Mouse (Mus musculus): Measurements from ENCODE around the gene Hoxa1. TPM values are rescaled to one million over a fixed set of nuclear protein-coding genes. Genes with fewer than 3 reads are reported as not detected.

The Hoxa1 gene
- polyA plus RNA-seq, 1 experiment: 2.4 TPM

DNA sequence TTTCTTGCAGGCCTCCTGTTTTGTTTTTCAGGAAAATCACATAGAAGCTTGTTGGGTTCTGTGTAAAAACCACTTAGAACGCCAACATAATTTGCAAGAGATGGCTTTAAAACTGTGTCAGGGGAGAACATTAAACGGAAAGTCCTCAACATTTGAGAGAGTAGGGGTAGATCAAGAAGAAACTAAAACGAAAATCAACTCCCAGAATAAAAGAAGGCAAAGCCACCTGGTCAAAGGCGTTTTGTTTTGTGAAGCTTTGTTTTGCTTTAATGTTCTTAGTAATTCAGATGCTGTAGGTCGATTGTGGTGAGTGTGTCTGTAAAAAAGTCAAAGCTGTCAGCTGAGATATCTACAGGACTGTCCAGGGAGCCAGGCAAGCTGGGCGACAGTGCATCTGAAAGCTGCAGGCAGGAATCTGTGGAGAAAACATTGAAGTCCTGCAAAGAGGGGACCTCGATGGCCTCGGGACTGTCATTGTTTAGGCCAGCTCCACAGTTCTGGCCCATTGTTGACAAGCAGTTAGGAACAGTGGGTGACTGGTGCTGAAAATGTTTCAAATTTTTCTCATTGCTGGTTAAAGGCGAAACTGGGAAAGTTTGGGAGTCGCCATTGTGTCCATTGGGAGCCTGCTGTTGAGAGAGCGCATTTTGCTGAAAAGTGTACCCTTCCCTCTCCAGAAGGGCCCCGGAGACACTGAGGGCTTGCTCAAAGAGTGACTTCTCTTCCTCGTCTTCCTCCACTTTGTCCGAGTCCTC is 4.7 kb upstream of the Hoxa1 start:
- H3K4me1 ChIP-seq (ENCODE audit: control insufficient read depth, insufficient read depth, low read length): 0 out of 2 replicates have a peak, but pooled peaks cover 2% of the 10 kb centered on the region
- peak overlapping the region; percentile 47 for H3K4me3 ChIP-seq (ENCODE audit: insufficient read depth, low read length)
- TF ChIP-seq CTCF (IDR thresholded peaks at IDR 0.05; ENCODE audit: borderline replicate concordance, insufficient read depth, low read length) (no peak), POLR2A (IDR thresholded peaks at IDR 0.05; ENCODE audit: low read depth, low read length) (no peak)
- peak overlapping the region; percentile 79 for H3K27ac ChIP-seq (ENCODE audit: insufficient read depth, low read length)

DNA sequence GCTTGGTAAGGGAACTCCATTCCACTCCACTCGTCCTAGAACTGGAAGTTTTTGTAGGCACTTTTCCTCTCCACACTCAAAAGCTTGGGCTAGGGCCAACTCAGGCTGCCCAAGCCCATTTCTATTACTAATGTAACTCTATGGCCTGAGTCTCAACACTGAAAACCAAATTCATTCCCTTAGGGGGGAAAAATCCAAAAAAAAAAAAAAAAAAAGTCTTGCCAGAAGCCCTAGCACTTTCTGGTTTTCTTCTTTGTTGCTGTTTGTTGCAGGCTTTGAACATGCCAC is 3.9 kb upstream of the Hoxa1 start:
- Histone ChIP-seq H3K4me1 (ENCODE audit: control insufficient read depth, insufficient read depth, low read length) (0 out of 2 replicates have a peak, but pooled peaks cover 2% of the 10 kb centered on the region), H3K4me3 (ENCODE audit: insufficient read depth, low read length) (no peak overlapping the region), H3K27ac (ENCODE audit: insufficient read depth, low read length) (no peak overlapping the region)
- TF ChIP-seq POLR2A (IDR thresholded peaks at IDR 0.05; ENCODE audit: low read depth, low read length): no peak
- TF ChIP-seq CTCF (IDR thresholded peaks at IDR 0.05; ENCODE audit: borderline replicate concordance, insufficient read depth, low read length): no peak

DNA sequence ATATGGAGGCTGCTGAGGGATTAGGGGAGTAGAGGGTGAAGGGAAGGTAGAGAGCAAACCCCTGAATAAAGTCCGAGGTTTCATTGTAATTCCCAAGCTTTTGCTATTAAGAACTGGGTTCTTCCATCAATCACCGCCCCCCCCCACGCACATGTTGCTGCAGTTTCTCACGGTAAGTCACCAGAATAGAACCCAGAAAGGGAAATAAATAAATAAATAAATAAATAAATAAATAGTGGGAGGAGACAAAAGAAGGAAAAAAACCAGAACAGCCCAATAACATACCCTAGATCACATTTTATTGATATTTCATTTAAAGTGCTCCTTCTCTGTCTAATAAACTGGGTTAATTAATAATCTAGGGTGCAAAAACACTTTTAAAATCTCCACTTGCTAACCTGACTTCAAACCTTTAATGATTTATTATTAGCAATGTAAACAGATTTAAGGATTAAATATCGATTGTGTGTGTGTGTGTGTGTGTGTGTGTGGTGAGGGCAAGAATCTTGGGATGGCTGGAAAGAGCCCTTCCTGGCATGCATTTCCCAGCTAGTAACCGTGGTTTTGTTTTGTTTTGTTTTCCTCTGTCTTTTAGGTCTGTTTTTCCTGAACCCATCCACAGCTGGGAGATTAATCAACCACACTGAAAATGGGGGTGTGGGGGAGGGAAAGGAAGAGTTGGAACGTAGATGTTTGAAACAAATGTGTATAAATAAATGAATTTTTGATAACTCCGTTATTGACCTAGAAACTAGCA is 3.4 kb upstream of the Hoxa1 start:
- Histone ChIP-seq H3K27ac (ENCODE audit: insufficient read depth, low read length) (peak overlapping the region; percentile 76), H3K4me1 (ENCODE audit: control insufficient read depth, insufficient read depth, low read length) (0 out of 2 replicates have a peak, but pooled peaks cover 2% of the 10 kb centered on the region), H3K4me3 (ENCODE audit: insufficient read depth, low read length) (peak overlapping the region; percentile 23)
- TF ChIP-seq POLR2A (IDR thresholded peaks at IDR 0.05; ENCODE audit: low read depth, low read length) (no peak), CTCF (IDR thresholded peaks at IDR 0.05; ENCODE audit: borderline replicate concordance, insufficient read depth, low read length) (no peak)

DNA sequence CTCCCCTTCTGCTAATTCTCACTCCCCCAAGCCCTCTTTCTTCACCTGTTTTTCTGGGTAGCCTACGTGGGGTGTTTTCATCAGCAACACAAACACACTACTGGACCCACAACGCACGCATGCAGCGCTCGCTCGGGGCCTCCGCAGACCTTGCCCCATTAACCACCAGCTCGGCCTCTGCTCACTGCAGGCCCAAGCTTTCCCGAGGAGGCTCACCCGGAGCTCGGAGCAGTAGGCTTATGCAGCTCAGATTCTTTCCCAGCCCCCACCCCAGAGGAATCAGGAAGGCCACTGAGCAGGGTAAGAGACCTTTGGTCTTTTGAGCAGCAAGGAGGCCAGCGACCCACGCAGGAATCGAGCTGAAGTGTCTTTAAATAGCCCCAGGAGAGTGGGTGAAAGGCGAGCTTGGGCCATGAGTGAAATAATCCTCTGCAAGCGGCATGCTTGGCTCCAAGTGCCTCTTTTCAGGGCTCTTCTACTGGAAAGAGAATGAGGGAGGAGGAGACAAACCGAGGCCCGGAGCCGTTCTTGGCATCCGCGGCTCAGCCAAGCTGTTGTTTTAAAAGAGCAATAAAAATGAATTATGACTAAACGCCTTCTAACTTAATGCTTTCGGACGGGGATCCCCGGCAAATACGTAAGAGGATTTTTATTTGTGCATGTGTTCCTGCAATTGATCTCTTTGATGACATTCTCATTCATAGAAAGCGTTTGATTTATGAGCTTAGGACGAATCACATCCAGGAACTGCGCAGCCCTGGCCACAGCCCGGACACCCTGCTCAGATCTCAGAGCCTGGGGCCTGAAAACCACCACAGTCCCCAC is 2.6 kb upstream of the Hoxa1 start:
- Histone ChIP-seq H3K4me3 (ENCODE audit: insufficient read depth, low read length) (peak overlapping the region; percentile 23), H3K4me1 (ENCODE audit: control insufficient read depth, insufficient read depth, low read length) (0 out of 2 replicates have a peak, but pooled peaks cover 2% of the 10 kb centered on the region), H3K27ac (ENCODE audit: insufficient read depth, low read length) (peak overlapping the region; percentile 76)
- TF ChIP-seq POLR2A (IDR thresholded peaks at IDR 0.05; ENCODE audit: low read depth, low read length) (0 out of 2 replicates have a peak, but pooled peaks have one; percentile 31), CTCF (IDR thresholded peaks at IDR 0.05; ENCODE audit: borderline replicate concordance, insufficient read depth, low read length) (no peak)

DNA sequence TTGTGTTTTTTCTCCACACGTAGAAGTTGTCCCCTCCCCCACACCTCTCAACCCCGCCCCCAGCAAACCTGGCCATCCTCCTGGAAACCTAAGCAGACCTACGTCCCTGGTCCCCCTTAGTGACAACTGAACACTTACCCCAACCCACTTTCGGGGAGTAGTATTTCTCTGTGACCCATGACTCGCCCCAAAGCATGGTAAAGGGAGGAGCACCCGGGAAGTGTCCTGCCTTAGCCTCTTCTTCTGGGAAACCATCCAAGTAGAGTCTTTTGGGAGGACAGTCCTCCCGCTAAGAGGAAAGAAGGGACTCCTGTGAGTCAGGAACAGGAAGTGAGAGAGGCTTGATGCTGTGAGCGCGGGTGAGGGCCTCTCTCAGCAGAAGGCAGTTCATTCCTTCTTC is 1.9 kb upstream of the Hoxa1 start:
- TF ChIP-seq CTCF (IDR thresholded peaks at IDR 0.05; ENCODE audit: borderline replicate concordance, insufficient read depth, low read length) (no peak), POLR2A (IDR thresholded peaks at IDR 0.05; ENCODE audit: low read depth, low read length) (no peak)
- Histone ChIP-seq H3K4me1 (ENCODE audit: control insufficient read depth, insufficient read depth, low read length) (0 out of 2 replicates have a peak, but pooled peaks cover 2% of the 10 kb centered on the region), H3K4me3 (ENCODE audit: insufficient read depth, low read length) (peak overlapping the region; percentile 55), H3K27ac (ENCODE audit: insufficient read depth, low read length) (peak overlapping the region; percentile 90)

DNA sequence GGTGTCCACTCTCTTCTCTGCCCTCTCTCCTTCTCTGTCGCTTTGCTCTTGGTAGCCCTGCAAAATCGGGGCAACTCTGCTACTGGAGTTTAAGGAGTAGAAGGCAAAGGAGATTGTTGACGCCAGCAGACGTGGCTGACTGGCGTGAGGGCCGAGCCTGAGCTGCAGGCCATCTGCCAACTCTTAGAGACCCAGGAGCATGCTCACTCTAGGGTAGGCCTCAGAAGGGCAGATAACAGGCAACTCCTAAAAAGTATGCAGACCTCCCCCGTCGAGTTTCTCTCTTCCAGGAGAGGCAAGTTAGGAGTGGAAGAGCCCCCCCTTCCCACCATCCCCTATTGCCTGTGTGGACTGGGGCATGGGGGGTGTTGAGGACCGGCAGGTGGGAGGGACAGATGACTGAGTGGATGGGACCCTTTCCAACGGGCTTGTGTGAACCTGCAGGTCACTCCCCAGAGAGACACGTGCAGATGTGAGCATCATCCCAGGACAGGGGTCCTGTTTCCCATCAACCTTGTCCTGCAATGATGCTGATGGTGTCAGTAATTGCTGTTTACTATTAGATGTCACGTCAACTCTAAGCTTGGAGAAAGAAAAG is 1.1 kb upstream of the Hoxa1 start:
- no peak; the same call in none of the 2 replicates for TF ChIP-seq POLR2A (IDR thresholded peaks at IDR 0.05; ENCODE audit: low read depth, low read length)
- TF ChIP-seq CTCF (IDR thresholded peaks at IDR 0.05; ENCODE audit: borderline replicate concordance, insufficient read depth, low read length): no peak
- peak overlapping the region; percentile 90 for H3K27ac ChIP-seq (ENCODE audit: insufficient read depth, low read length)
- peak overlapping the region; percentile 55 for H3K4me3 ChIP-seq (ENCODE audit: insufficient read depth, low read length)
- H3K4me1 ChIP-seq (ENCODE audit: control insufficient read depth, insufficient read depth, low read length): 0 out of 2 replicates have a peak, but pooled peaks cover 2% of the 10 kb centered on the region

DNA sequence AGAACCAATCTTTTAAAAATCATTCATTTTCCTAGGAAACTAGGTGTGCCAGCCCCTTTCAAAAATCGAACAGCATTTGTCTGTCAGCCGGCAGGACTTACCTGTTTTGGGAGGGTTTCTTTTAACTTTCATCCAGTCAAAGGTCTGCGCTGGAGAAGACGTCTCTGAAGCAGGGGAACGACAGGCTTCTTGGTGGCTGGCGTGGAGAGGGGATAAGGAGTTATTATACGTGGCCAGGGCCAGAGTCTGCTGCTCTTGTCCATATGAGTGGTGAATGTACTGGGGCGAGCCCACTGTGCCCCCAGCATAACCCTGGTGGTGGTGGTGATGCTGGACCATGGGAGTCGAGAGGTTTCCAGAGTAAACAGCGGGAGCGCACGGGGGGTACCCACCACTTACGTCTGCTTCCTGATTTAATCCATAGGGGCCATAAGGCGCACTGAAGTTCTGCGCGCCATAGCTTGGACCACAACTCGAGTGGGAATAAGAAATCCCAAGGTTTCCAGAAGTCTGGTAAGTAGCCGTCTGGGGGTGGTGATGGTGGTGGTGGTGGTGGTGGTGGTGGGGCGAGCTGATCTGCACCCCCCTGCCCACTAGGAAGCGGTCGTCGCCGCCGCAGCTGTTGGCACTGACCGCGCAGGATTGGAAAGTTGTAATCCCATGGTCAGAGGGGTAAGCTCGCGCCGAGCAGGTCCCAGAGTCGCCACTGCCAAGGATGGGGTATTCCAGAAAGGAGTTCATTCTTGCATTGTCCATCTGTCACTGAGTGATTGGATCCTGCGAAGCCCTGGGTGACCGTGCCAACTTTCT is 446 bp downstream of the Hoxa1 start:
- Histone ChIP-seq H3K4me1 (ENCODE audit: control insufficient read depth, insufficient read depth, low read length) (no peaks in the 10 kb centered on the region), H3K27ac (ENCODE audit: insufficient read depth, low read length) (no peak overlapping the region), H3K4me3 (ENCODE audit: insufficient read depth, low read length) (peak overlapping the region; percentile 54)
- no peak for TF ChIP-seq CTCF (IDR thresholded peaks at IDR 0.05; ENCODE audit: borderline replicate concordance, insufficient read depth, low read length)

DNA sequence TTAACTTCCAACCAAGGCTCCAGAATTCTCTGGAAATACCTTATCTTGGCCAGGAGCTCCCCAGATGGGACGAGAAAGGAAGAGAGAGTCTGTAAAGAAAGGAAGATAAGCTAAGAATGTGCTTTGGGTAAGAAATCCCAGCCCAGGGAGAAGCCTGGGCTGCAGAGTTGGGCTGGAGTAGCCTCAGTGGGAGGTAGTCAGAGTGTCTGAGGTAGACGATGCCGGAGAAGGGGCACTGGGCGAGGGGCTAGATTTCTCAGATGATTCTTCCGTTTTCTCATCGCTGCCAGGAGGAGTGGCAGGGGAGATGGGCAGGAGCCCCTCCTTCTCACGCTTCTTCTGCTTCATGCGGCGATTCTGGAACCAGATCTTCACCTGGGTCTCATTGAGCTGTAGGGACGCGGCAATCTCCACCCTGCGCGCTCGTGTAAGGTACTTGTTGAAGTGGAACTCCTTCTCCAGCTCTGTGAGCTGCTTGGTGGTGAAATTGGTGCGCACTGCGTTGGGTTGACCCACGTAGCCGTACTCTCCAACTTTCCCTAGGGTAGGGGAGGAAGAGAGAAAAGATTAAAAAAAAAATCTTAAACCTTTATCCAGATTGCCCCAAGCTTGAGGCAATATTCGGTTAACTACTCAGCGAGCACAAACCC is 1.4 kb downstream of the Hoxa1 start:
- Histone ChIP-seq H3K4me1 (ENCODE audit: control insufficient read depth, insufficient read depth, low read length) (no peaks in the 10 kb centered on the region), H3K4me3 (ENCODE audit: insufficient read depth, low read length) (no peak overlapping the region), H3K27ac (ENCODE audit: insufficient read depth, low read length) (no peak overlapping the region)
- TF ChIP-seq CTCF (IDR thresholded peaks at IDR 0.05; ENCODE audit: borderline replicate concordance, insufficient read depth, low read length) (no peak), POLR2A (IDR thresholded peaks at IDR 0.05; ENCODE audit: low read depth, low read length) (no peak)
